Mouse (Mus musculus) large intestine, adult 2 months (tissue): Measurements from ENCODE around the gene Itga4. TPM values are rescaled to one million over a fixed set of nuclear protein-coding genes. Genes with fewer than 3 reads are reported as not detected.

Experiments used
- DNase-seq: peaks from one replicate; pipeline ENCODE4 v3.0.0-alpha.2; 2012; ENCODE audit warnings: low read depth, low spot score
- WGBS: fragments of 180-500 bp; shearing (Covaris S2); methylation state at CpG from one replicate; pipeline ENCODE4 v1.1.7; 2018; 5-methylcytosine and 5-hydroxymethylcytosine counted together
- polyA plus RNA-seq: library from polyadenylated mRNA; depleted of rRNA; stranded (reverse); fragments of >200 nt; gene quantifications from 2 replicates; pipeline ENCODE4 v1.2.3, GENCODE M21; 2012

Gene Itga4
- polyA plus RNA-seq, 1 experiment: 2.6 TPM

DNA sequence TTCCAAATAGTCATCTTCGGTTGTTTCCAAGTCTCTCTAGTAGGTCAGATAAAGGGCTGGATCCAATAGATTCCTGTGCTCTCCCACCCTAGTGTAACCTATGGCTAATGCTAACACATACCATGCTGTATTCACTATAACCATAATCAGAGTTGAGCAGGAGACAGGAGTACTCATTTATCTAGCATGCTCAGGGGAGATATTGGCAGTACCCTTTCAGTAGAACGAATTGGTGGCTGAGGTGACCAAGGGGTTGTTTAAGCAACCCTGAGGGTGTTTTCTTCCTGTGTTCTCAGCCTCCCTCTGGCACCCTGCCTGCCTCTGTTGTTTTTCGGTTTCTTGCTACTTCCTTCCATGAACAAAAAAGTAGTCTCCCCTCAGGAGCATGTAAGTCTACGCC, 4.1 kb downstream of the Itga4 start:
- WGBS: 60% methylated on average over 4 of the region's 4 CpGs
- DNase-seq: no peak

GRCm38 (mm10) chr2:79265665-79266064, 10.4 kb downstream of the Itga4 start:
- no peak for DNase-seq
- WGBS: 38% methylated on average over 4 of the region's 4 CpGs

DNA sequence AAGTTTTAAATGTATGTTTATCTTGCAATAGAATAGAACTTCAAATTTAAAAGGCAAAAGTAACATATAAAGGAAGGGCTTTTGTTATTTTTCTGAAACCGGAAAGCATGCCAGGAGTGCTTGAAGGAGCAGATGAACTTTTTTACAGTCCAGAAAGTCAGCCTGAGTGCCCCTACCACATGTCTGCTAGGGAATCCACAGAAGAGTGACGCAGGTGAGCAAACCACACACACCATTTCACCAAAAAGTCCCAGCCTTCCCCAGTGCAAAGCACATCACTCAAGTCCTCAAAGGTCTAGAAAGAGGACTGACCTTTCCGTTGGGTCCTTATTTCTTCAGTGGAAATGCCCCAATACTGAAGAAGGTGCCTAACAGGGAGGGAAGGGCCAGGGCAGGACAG, 11.3 kb downstream of the Itga4 start:
- WGBS: 89% methylated on average over 3 of the region's 3 CpGs
- DNase-seq: no peak

GRCm38 (mm10) chr2:79267181-79267580, 12.0 kb downstream of the Itga4 start:
- 79% methylated on average over 3 of the region's 3 CpGs for whole genome bisulfite sequencing
- DNase-seq: no peak

- no peak for DNase-seq
- WGBS: 63% methylated on average over 4 of the region's 4 CpGs
Measured at GRCm38 (mm10) chr2:79268863-79269262, 13.6 kb downstream of the Itga4 start.

GRCm38 (mm10) chr2:79270034-79270535, 14.9 kb downstream of the Itga4 start:
- WGBS: 28% methylated on average over 3 of the region's 3 CpGs

GRCm38 (mm10) chr2:79271838-79272237, 16.6 kb downstream of the Itga4 start:
- no peak for DNase-seq
- WGBS: 73% methylated on average over 4 of the region's 4 CpGs

More at GRCm38 (mm10) chr2:79270034-79270535, 14.9 kb downstream of the Itga4 start:
- DNase-seq: no peak

DNA sequence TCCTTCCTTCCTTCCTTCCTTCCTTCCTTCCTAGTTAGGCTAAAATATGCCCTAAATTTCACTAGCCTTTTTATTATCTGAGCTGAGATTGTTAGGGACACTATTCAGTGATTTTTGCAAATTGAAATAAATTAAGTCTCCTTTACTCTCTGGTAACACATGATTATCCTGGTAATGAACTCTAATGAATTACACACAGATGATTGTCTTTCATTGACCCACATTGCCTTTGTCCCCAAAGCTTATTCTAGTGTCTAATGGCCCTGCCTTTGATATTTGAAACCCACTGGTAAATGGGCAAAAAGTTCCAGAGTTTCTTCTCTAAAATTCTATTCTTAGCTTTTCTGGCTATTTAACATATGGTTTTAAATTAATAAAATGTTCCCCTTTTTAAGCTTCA, 23.4 kb downstream of the Itga4 start:
- DNase-seq: no peak

DNA sequence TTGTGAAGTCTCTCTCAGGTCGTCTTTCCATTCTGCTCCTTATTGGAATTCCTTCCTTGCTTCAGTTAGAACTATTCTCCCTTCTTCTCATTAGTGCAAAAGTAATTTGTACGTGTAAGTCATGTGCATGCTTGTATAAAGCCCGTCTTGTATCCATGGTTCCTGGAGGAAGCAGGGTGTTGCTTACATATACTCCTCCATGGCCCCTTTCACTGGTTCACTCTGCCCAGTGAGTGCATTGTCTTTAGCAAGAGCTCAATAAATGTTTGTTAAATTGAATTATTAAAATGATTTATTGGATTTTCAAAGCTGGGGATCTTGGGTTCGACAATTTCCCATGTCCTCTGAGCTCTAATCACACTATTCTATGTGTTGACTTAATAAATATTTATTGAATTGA, 29.0 kb downstream of the Itga4 start:
- DNase-seq: no peak
- WGBS: 81% methylated on average over 4 of the region's 4 CpGs

DNA sequence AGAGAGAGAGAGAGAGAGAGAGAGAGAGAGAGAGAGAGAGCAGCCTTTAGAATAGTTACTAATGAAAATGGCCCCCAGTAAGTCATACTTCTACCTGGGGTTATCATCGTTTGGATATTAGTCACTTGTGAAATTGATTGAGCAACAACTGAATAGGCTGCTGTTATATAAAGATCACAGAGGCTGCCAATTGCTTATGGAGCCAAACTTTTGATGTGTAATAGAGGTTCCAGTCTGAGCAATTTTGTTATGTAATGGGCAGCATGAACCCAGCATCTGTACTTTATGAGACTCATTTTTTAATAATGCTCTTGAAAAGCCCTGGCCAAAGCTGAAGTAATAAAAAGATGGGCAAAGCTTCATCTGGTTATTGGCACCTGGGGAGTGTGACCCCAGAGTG, 34.9 kb downstream of the Itga4 start:
- no peak for DNase-seq
- WGBS: 63% methylated on average over 1 of the region's 1 CpGs

- DNase-seq: no peak
- WGBS: 52% methylated on average over 8 of the region's 8 CpGs
Measured at GRCm38 (mm10) chr2:79291922-79292321, 36.7 kb downstream of the Itga4 start.

- WGBS: 62% methylated on average over 6 of the region's 6 CpGs
- DNase-seq: no peak
Measured at GRCm38 (mm10) chr2:79292431-79292830, 37.2 kb downstream of the Itga4 start.

- DNase-seq: no peak
Measured at GRCm38 (mm10) chr2:79302398-79302797, 47.2 kb downstream of the Itga4 start.

DNA sequence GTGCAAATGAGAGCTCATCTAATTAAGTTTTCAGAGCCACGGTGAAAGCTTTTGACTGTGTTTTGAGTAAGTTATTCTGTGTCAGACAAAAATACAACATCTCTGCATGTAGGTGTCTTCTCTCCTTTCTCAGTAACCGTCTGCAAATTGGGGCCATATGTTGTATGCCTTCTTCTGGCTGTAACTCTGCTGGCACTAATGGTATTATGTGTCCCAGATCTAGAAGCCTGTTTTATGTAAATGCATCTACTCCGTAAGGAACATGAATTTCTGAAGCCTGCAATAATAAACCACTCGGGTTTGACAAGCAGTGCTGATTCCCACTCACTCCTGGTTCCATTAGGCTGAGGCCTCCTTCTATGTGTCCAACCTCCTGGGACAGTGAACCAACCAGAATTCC, 52.3 kb downstream of the Itga4 start:
- 77% methylated on average over 4 of the region's 4 CpGs for WGBS
- DNase-seq: no peak

DNA sequence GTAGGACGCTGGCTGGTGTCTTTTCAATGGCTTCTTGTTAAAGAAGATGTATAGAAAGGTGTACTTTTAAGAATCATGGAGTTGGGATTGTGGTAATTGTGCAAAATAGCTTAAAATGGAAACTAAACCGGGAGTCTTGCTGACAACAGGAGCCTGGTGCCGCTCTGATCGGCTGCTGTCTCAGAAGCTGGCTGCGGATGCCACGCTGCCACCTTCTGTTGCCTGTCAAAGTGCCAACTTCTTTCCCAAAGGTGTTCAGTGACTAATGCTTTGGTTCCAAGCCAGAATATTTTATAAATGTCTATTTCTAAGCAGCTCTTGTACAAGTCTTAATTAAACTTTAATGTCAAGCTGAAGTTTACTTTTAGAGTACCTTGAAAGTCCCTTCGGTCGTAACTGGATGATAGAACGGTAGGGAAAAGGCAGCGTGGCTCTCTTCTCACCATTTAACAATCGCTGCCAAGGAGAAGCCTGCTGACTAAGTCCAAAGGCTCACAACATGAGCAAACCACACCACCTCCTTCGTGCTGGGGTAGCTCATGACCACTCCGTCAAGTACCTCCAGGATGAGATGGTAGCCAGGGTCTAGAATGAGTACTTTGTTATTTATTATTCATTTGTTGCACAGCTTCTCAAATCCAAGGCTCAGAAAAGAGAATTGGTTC, 54.4 kb downstream of the Itga4 start:
- 80% methylated on average over 13 of the region's 13 CpGs for WGBS
- no peak for DNase-seq

- no peak for DNase-seq
- 75% methylated on average over 4 of the region's 4 CpGs for WGBS
Measured at GRCm38 (mm10) chr2:79312499-79312898, 57.3 kb downstream of the Itga4 start.

- no peak for DNase-seq
- WGBS: 74% methylated on average over 4 of the region's 4 CpGs
Measured at GRCm38 (mm10) chr2:79315108-79315507, 59.9 kb downstream of the Itga4 start.

- DNase-seq: no peak
- WGBS: 74% methylated on average over 9 of the region's 9 CpGs
Measured at GRCm38 (mm10) chr2:79316182-79316880, 61.1 kb downstream of the Itga4 start.

DNA sequence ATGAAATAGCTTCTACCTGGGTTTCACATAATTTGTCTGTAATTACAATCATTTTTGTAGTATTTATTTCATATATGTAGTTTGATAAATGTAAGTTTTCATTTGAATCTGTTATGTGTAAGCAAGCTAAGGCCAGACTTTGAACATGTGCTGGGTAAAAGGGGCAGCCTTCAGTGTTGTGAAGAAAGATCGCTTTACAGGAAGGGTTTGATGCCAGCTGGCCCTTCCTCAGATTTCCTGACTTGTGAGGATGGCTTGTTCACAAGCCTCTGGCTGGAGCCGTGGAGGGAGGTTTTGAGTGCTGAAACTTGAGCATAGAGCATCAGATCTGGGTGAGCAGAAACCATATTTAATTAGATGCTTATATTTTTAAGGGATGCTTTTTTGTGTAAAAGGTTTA, 72.9 kb downstream of the Itga4 start:
- no peak for DNase-seq
- WGBS: 67% methylated on average over 2 of the region's 2 CpGs

DNA sequence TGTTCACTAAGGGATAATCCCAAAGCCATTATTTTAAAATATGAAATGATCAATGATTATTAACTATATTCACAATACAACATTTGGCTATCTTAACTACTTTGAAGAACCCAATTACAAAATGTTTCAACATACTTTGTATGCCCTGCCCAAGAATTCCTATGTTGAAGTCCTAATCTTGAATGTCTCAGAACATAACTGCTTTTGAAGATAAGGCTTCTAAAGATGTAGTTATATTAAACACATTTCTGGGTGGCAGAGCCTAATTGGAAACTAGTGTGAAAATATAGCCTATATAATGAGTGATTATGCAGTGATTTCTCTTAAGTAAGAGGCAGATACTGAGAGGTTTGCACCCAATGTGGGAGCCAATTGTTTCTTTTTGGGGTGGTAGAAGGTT, 79.4 kb downstream of the Itga4 start:
- DNase-seq: no peak

DNA sequence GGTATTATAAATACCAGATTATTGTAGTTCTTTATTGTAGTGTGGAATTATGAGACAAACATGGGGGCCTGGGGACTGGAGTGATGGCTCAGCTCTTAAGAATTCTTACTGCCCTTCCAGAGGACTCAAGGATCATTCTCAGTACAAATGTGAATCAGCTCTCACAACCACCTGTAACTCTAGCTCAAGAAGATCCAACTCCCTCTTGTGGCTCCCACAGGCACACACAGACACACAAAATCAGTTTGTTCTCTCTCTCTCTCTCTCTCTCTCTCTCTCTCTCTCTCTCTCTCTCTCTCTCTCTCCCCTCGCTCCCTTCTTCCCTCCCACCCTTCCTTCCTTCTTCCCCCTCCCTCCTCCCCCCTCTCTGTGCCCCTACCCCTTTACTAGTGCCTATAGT, 80.9 kb downstream of the Itga4 start:
- no peak for DNase-seq
- 45% methylated on average over 1 of the region's 1 CpGs for WGBS
